Mouse (Mus musculus) ES-E14 (cell line): ENCODE results near the gene Kxd1. TPM values are rescaled to one million over a fixed set of nuclear protein-coding genes. Genes with fewer than 3 reads are reported as not detected.

Source experiments
- DNase-seq: peaks from one replicate; pipeline ENCODE4 v3.0.0-alpha.2; 2013; ENCODE audit warnings: low read depth, low spot score
- H3K27ac ChIP-seq: 2 replicates; pipeline ENCODE4 v1.5.1; 2012; ENCODE audit warnings: low read depth, mild to moderate bottlenecking, low read length, moderate library complexity, mixed read lengths; ENCODE audit not compliant: poor library complexity, insufficient read depth, severe bottlenecking
- H3K36me3 ChIP-seq: 2 replicates; pipeline ENCODE4 v1.6.1; 2012; ENCODE audit warnings: mild to moderate bottlenecking, low read length, moderate library complexity, mixed read lengths; ENCODE audit not compliant: control insufficient read depth, poor library complexity, insufficient read depth, severe bottlenecking
- H3K4me1 ChIP-seq, 2 experiments: fragments of 150-350 bp in 1 of 2; sonication (generic) in 1 of 2; 2 replicates each; pipeline ENCODE4 v1.6.1; 2012; ENCODE audit warnings: low read length in 2 of 2, mild to moderate bottlenecking in 1 of 2, mixed read lengths in 1 of 2; ENCODE audit not compliant: control insufficient read depth in 2 of 2, insufficient read depth in 2 of 2, poor library complexity in 1 of 2
- H3K4me3 ChIP-seq, 2 experiments: fragments of 150-350 bp in 1 of 2; sonication (generic) in 1 of 2; 2 replicates each; pipeline ENCODE4 v1.5.1; 2012; ENCODE audit warnings: low read length in 2 of 2, low read depth in 1 of 2, mild to moderate bottlenecking in 1 of 2, mixed read lengths in 1 of 2; ENCODE audit not compliant: insufficient read depth in 1 of 2, poor library complexity in 1 of 2, severe bottlenecking in 1 of 2
- H3K9ac ChIP-seq: 2 replicates; pipeline ENCODE4 v1.6.1; 2012; ENCODE audit warnings: low read depth, mild to moderate bottlenecking, low read length, mixed read lengths; ENCODE audit not compliant: poor library complexity, insufficient read depth, severe bottlenecking
- H3K9me3 ChIP-seq: fragments of 150-350 bp; sonication (generic); 2 replicates; pipeline ENCODE4 v1.6.1; 2012; ENCODE audit warnings: low read depth, mild to moderate bottlenecking, low read length; ENCODE audit not compliant: control insufficient read depth, insufficient read depth
- CHD2 ChIP-seq: IDR thresholded peaks from 2 replicates; pipeline ENCODE4 v1.6.1; 2014; ENCODE audit warnings: mild to moderate bottlenecking, low read depth, low read length, inconsistent platforms
- HCFC1 ChIP-seq: IDR thresholded peaks from 2 replicates; pipeline ENCODE4 v1.6.1; 2012; ENCODE audit warnings: low read length, inconsistent platforms, borderline replicate concordance; ENCODE audit not compliant: insufficient read depth
- MAFK ChIP-seq: IDR thresholded peaks from 2 replicates; pipeline ENCODE4 v1.6.1; 2014; ENCODE audit warnings: mild to moderate bottlenecking, low read depth, low read length, inconsistent platforms; ENCODE audit not compliant: insufficient read depth
- ZC3H11A ChIP-seq: IDR thresholded peaks from 2 replicates; pipeline ENCODE4 v1.6.1; 2012; ENCODE audit warnings: low read depth, mild to moderate bottlenecking, inconsistent platforms, low read length, borderline replicate concordance
- ZNF384 ChIP-seq: IDR thresholded peaks from 2 replicates; pipeline ENCODE4 v1.6.1; 2012; ENCODE audit warnings: low read depth, low read length, inconsistent platforms
- in situ Hi-C, 2 experiments: fragments of 600-800 bp; cut with MboI; formaldehyde crosslinking; loops; one replicate each; pipeline ENCODE4 v1.15.1; 2025; ENCODE audit warnings: low sequenced_read_pairs in 2 of 2, inconsistent platforms in 1 of 2; ENCODE audit not compliant: unreplicated experiment in 2 of 2
- total RNA-seq: library from RNA; depleted of rRNA; stranded (reverse); fragments of 300-350 nt; gene quantifications from 2 replicates; pipeline ENCODE4 v1.2.3, GENCODE M21; 2012

Gene Kxd1
- total RNA-seq, 1 experiment = 35.3 TPM

DNA sequence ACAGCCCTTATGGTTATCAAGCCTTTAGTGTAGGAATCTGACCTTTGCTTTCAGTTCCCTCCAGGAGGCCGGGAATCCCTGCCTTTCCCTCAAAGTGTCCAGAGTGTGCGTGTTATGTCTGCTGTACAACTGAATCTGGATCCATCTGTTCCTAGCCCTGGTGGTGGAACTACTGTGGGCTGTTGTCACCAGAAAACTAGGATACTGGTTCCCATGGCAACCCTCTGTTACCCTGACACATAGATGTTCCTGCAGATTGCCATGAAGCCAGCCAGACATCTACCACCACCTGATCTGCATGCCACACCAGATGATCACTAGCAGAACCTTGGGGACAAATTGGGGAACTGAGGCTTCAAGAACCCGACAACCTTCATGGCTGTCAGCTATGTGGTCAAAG is 45.8 kb downstream of the Kxd1 start:
- Histone ChIP-seq H3K4me1 (peaks cover 0 to 14% of the 10 kb centered on the region in 2 experiments; a peak in 1 of 4 replicates), H3K9me3 (no peaks in the 10 kb centered on the region), H3K27ac (no peak overlapping the region), H3K9ac (no peak overlapping the region), H3K4me3 (no peak overlapping the region), H3K36me3 (no peaks in the 10 kb centered on the region)
- DNase-seq = no peak
- in situ Hi-C loops = no loop called here
- no peak for TF ChIP-seq ZNF384
- TF ChIP-seq CHD2 = no peak
- TF ChIP-seq MAFK = no peak
- no peak for TF ChIP-seq HCFC1
- no peak for TF ChIP-seq ZC3H11A

DNA sequence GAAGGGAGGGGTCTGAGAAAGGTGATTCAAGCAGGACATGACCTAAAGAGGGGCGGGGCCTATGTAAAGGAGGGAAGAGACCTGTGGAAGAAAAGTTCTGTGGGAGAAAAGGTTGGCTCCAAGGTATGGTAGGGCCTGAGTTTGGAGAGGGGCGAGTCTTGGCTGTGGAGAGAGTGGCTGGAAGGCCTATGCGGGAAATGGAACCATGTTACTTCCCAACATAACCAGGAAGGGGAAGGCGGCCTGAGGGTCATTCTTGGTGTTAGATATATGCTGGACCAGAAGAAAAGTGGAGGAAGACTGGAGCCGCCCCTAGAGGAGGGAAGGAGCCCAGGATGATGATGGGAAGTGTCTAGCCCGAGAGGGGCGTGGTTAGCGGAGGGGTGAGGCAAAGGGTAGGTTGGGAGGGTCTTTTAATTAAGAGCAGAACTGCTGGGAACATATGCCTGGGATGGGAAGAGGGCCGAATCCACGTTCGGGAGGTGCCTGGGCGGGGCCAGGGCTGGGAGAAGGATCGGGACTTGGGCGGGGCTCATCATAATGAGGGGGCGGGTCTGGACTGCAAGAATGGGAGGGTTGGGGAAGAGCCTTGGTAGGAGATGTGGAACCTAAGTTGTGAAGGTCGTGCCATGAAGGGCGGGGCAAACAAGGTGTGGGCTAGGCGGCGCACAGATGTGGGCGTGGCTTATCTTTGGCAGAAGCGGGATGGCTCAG is 50.3 kb downstream of the Kxd1 start:
- in situ Hi-C loops = no loop called here
- peaks cover 3% of the 10 kb centered on the region; the same call in 1 of the 2 replicates for H3K36me3 ChIP-seq
- peaks cover 0 to 7% of the 10 kb centered on the region in 2 experiments; a peak in 1 of 4 replicates for H3K4me1 ChIP-seq
- TF ChIP-seq HCFC1 = peak; percentile 54; the same call in 1 of the 2 replicates
- TF ChIP-seq MAFK = no peak
- no peak for TF ChIP-seq ZNF384
- TF ChIP-seq CHD2 = no peak
- no peak for TF ChIP-seq ZC3H11A
- peak; percentile 92 for DNase-seq
- H3K27ac ChIP-seq = peak overlapping the region; percentile 59
- H3K9me3 ChIP-seq = no peaks in the 10 kb centered on the region
- peak overlapping the region; percentile 21; the same call in 1 of the 2 replicates for H3K9ac ChIP-seq
- H3K4me3 ChIP-seq = peak overlapping the region; percentile 52 to 96

DNA sequence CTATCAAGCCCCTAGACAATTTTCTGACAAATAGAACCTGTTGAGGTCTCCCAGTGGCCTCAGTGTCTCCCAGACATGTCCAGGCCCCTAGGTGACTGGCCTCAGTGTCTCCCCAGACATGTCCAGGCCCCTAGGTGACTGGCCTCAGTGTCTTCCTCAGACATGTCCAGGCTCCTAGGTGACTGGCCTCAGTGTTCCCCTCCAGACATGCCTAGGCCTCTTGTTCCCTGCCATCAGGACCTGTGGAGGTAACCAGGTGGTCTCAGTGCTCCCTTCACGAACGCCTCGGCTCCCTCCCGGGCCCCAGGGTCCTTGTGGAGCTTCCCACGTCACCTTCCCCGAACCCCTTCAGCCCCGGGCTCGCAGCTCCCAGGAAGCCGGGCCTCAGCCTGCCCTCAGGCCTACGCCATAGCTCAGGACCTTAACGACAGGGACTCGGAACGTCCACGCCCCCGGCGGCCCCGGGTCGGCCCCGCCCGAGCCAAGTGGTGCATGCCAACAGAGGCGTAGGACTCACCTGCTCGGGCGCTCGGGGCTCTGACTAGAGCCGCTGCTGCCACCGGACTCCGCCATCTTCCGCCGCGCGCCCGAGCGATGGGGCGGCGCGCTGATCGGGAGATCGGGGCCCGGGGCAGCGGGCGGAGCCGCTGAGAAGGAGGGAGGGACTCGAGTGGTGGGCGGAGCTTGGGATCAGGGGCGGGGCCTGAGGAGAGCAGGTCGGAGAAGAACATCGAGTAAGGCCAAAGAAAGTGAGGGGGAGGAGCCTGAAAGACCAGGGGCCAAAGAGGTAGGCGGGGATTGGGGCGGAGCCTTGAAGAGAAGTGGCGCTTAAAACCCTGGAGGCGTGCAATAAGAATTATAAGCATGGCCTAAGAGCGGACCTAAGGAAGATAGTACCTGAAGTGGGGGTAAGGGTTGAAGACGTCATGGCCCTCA is 51.2 kb downstream of the Kxd1 start, which contains the start of gene Klhl26:
Gene Klhl26, minus strand, starts transcription at position 636 of the 936 bp plus-strand sequence.
- H3K36me3 ChIP-seq = peaks cover 3% of the 10 kb centered on the region; the same call in 1 of the 2 replicates
- no peaks in the 10 kb centered on the region for H3K9me3 ChIP-seq
- TF ChIP-seq ZNF384 (no peak), CHD2 (no peak), HCFC1 (no peak), MAFK (no peak), ZC3H11A (no peak)
- in situ Hi-C loops = no loop called here
- peak; percentile 99 for DNase-seq
- H3K9ac ChIP-seq = peak within 1 kb of the TSS; percentile 85
- peak within 1 kb of the TSS; percentile 59 for H3K27ac ChIP-seq
- peak within 1 kb of the TSS; percentile 81 to 96 for H3K4me3 ChIP-seq
- H3K4me1 ChIP-seq = peaks cover 0 to 7% of the 10 kb centered on the region in 2 experiments; a peak in 1 of 4 replicates

DNA sequence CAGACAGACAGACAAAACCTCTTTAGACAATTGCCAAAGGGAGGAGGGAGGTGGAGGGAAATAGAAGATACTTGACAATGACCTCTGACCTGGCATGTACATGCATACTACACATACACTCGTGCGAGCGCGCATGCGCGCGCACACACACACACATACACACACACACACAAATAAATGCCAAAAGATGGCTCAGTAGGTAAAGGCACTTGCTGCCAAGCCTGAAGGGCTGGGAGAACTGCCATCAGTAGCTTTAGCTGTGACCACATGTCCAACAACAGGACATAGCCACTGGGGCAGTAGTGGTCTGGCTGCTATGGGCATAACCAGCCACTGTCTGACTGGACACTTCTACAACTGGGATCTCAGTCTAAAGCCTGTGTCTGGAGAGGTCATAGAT is 55.9 kb downstream of the Kxd1 start:
- Histone ChIP-seq H3K4me1 (peaks cover 1 to 12% of the 10 kb centered on the region in 2 experiments; a peak in 2 of 4 replicates), H3K9me3 (no peaks in the 10 kb centered on the region), H3K36me3 (peaks cover 3% of the 10 kb centered on the region; the same call in 1 of the 2 replicates), H3K9ac (no peak overlapping the region), H3K4me3 (no peak overlapping the region), H3K27ac (no peak overlapping the region)
- in situ Hi-C loops = no loop called here
- no peak for TF ChIP-seq HCFC1
- no peak for TF ChIP-seq MAFK
- no peak for TF ChIP-seq ZNF384
- no peak for TF ChIP-seq ZC3H11A
- no peak for TF ChIP-seq CHD2
- no peak for DNase-seq
